Mouse (Mus musculus): ENCODE results near the gene Kdm4c. TPM values are rescaled to one million over a fixed set of nuclear protein-coding genes. Genes with fewer than 3 reads are reported as not detected.

Gene Kdm4c
- total and polyA plus RNA-seq, 2 experiments from 2014 or later = 7.6 to 8.1 TPM

- H3K27ac ChIP-seq (ENCODE audit: low read depth) = no peak overlapping the region
- peaks cover 5% of the 10 kb centered on the region; the same call in 1 of the 2 replicates for H3K36me3 ChIP-seq (replicated peaks; ENCODE audit: control insufficient read depth, insufficient read depth, low read length)
- H3K27me3 ChIP-seq (ENCODE audit: control insufficient read depth, insufficient read depth, low read length) = no peaks in the 10 kb centered on the region
- H3K9ac ChIP-seq (replicated peaks; ENCODE audit: low read depth, low read length) = no peak overlapping the region
- H3K4me2 ChIP-seq (ENCODE audit: low read depth, low read length) = no peak overlapping the region
- H3K9me3 ChIP-seq (replicated peaks; ENCODE audit: control insufficient read depth, low read length) = no peaks in the 10 kb centered on the region
- WGBS = 53% methylated on average over 3 of the region's 3 CpGs
- TF ChIP-seq EP300 (IDR thresholded peaks at IDR 0.05; ENCODE audit: low read depth) (no peak), CTCF (IDR thresholded peaks at IDR 0.05; ENCODE audit: low read depth) (no peak)
- ATAC-seq (ENCODE audit: insufficient read depth, low read depth) (no peak), DNase-seq (ENCODE audit: low spot score) (no peak)
- H3K4me3 ChIP-seq (ENCODE audit: low read depth, low read length) = no peak overlapping the region
- no peaks in the 10 kb centered on the region for H3K4me1 ChIP-seq (ENCODE audit: control insufficient read depth, insufficient read depth)
These were observed 37.9 kb downstream of the Kdm4c start for GRCm38 (mm10) chr4:74280170-74280569.

DNA sequence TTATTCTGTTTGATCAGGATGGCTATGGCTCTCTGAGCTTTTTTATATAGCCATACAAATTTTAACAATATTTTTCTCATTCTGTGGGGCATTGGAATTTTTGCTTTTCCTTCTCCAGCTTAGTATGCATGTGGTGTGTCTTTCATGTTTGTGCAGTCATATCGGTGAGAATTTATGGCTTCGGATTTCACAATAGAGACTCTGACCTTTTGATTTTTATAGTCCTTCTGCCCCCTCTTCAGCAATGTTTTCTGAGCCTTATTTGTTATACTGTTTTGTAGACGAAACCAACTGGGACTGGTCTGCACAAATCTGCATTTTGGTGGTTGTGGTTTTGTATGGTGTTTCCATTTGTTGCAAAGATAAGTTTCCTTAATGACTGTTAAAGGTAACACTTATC lies 45.6 kb downstream of the Kdm4c start:
- no peak for DNase-seq (ENCODE audit: low spot score)
- TF ChIP-seq EP300 (IDR thresholded peaks at IDR 0.05; ENCODE audit: low read depth) (no peak), CTCF (IDR thresholded peaks at IDR 0.05; ENCODE audit: low read depth) (no peak)
- no peak overlapping the region for H3K4me2 ChIP-seq (ENCODE audit: low read depth, low read length)
- 88% methylated on average over 3 of the region's 3 CpGs for WGBS
- no peak for ATAC-seq (ENCODE audit: insufficient read depth, low read depth)
- no peaks in the 10 kb centered on the region for H3K9me3 ChIP-seq (replicated peaks; ENCODE audit: control insufficient read depth, low read length)
- no peak overlapping the region for H3K9ac ChIP-seq (replicated peaks; ENCODE audit: low read depth, low read length)
- no peaks in the 10 kb centered on the region for H3K27me3 ChIP-seq (ENCODE audit: control insufficient read depth, insufficient read depth, low read length)
- no peak overlapping the region for H3K27ac ChIP-seq (ENCODE audit: low read depth)
- H3K4me3 ChIP-seq (ENCODE audit: low read depth, low read length) = no peak overlapping the region
- no peaks in the 10 kb centered on the region for H3K36me3 ChIP-seq (replicated peaks; ENCODE audit: control insufficient read depth, insufficient read depth, low read length)
- no peaks in the 10 kb centered on the region for H3K4me1 ChIP-seq (ENCODE audit: control insufficient read depth, insufficient read depth)

DNA sequence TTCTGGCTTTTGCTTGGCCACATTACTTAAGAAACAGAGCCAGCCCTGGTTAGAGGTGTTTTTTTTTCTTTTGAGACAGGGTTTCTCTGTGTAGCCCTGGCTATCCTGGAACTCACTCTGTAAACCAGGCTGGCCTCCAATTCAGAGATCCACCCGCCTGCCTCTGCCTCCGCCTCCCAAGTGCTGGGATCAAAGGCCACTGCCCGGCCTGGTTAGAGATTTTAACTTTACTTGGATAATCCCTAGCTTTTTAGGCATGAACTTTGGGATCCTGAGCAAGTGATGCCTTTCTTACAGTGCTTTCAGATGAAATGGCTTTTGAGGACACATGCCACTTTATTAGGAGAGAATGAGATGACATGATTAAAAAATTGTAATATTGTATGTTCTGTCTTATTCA lies 52.4 kb downstream of the Kdm4c start:
- no peak for DNase-seq (ENCODE audit: low spot score)
- Histone ChIP-seq H3K27me3 (ENCODE audit: control insufficient read depth, insufficient read depth, low read length) (no peaks in the 10 kb centered on the region), H3K4me3 (ENCODE audit: low read depth, low read length) (no peak overlapping the region), H3K9me3 (replicated peaks; ENCODE audit: control insufficient read depth, low read length) (no peaks in the 10 kb centered on the region), H3K27ac (ENCODE audit: low read depth) (no peak overlapping the region), H3K4me1 (ENCODE audit: control insufficient read depth, insufficient read depth) (no peaks in the 10 kb centered on the region), H3K36me3 (replicated peaks; ENCODE audit: control insufficient read depth, insufficient read depth, low read length) (no peaks in the 10 kb centered on the region; the same call in 1 of the 2 replicates), H3K4me2 (ENCODE audit: low read depth, low read length) (no peak overlapping the region), H3K9ac (replicated peaks; ENCODE audit: low read depth, low read length) (no peak overlapping the region)
- WGBS = 79% methylated on average over 3 of the region's 3 CpGs
- TF ChIP-seq CTCF (IDR thresholded peaks at IDR 0.05; ENCODE audit: low read depth) = no peak
- no peak for ATAC-seq (ENCODE audit: insufficient read depth, low read depth)

DNA sequence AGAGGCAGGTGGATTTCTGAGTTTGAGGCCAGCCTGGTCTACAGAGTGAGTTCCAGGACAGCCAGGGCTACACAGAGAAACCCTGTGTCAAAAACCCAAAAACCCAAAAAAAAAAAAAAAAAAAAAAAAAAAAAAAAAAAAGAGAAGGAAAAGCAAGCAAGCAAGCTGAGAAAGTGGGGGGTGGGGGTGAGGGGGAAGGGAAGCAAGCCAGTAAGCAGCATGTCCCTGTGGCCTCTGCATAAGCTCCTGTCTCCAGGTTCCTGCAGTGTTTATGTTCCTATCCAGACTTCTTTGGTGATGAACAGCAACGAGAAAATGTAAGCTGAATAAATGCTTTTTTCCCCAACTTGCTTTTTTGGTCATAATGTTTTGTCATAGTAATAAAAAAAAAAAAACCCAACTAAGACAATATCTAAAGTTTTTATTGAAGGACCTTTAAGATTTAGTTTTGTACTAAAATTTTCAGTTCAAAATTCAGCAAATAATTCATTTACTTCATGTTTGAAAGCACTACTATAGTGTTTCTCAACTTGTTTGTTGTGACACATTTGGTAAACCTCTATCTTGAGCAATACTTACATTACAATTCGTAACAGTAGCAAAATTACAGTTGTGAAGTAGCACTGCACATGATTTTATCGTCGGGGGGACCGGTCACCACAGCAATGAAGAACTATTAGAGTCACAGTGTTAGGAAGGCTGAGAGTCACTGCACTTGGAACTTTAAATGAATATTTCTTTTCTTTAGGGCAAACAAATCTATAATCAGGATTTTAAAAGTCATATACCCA lies 63.2 kb downstream of the Kdm4c start:
- Histone ChIP-seq H3K27ac (ENCODE audit: low read depth) (no peak overlapping the region), H3K9me3 (replicated peaks; ENCODE audit: control insufficient read depth, low read length) (no peaks in the 10 kb centered on the region), H3K4me3 (ENCODE audit: low read depth, low read length) (no peak overlapping the region), H3K9ac (replicated peaks; ENCODE audit: low read depth, low read length) (no peak overlapping the region), H3K4me1 (ENCODE audit: control insufficient read depth, insufficient read depth) (no peaks in the 10 kb centered on the region), H3K4me2 (ENCODE audit: low read depth, low read length) (no peak overlapping the region), H3K27me3 (ENCODE audit: control insufficient read depth, insufficient read depth, low read length) (no peaks in the 10 kb centered on the region), H3K36me3 (replicated peaks; ENCODE audit: control insufficient read depth, insufficient read depth, low read length) (peaks cover 4% of the 10 kb centered on the region; the same call in 1 of the 2 replicates)
- DNase-seq (ENCODE audit: low spot score) (no peak), ATAC-seq (ENCODE audit: insufficient read depth, low read depth) (no peak)
- no peak for TF ChIP-seq CTCF (IDR thresholded peaks at IDR 0.05; ENCODE audit: low read depth)
- TF ChIP-seq EP300 (IDR thresholded peaks at IDR 0.05; ENCODE audit: low read depth) = no peak
- WGBS = 86% methylated on average over 5 of the region's 5 CpGs

DNA sequence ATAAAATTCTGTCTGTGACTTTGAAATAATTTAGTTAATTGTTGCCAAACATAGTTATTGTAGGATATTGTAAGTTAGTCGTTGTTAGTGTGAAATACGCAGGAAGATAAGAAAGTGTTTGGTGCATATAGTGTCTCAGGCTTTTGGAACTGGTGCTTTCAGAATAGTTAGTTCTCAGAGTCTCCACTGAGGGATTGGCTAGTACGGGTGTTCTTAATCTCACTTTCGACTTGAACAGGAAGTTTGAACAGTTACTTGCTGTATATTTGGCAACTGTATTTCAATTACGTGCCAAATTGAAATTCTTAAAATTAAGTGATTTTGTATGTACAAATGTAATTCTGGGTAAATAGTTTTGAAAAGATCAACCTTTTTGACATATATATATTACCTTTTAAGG lies 68.8 kb downstream of the Kdm4c start:
- no peak overlapping the region for H3K4me3 ChIP-seq (ENCODE audit: low read depth, low read length)
- peaks cover 18% of the 10 kb centered on the region; the same call in 1 of the 2 replicates for H3K36me3 ChIP-seq (replicated peaks; ENCODE audit: control insufficient read depth, insufficient read depth, low read length)
- TF ChIP-seq EP300 (IDR thresholded peaks at IDR 0.05; ENCODE audit: low read depth) = no peak
- no peak for TF ChIP-seq CTCF (IDR thresholded peaks at IDR 0.05; ENCODE audit: low read depth)
- no peak for DNase-seq (ENCODE audit: low spot score)
- H3K27me3 ChIP-seq (ENCODE audit: control insufficient read depth, insufficient read depth, low read length) = no peaks in the 10 kb centered on the region
- no peaks in the 10 kb centered on the region for H3K9me3 ChIP-seq (replicated peaks; ENCODE audit: control insufficient read depth, low read length)
- H3K4me2 ChIP-seq (ENCODE audit: low read depth, low read length) = no peak overlapping the region
- no peak overlapping the region for H3K9ac ChIP-seq (replicated peaks; ENCODE audit: low read depth, low read length)
- H3K4me1 ChIP-seq (ENCODE audit: control insufficient read depth, insufficient read depth) = no peaks in the 10 kb centered on the region
- H3K27ac ChIP-seq (ENCODE audit: low read depth) = no peak overlapping the region
- 76% methylated on average over 5 of the region's 5 CpGs for WGBS
- ATAC-seq (ENCODE audit: insufficient read depth, low read depth) = no peak

GRCm38 (mm10) chr4:74312858-74313257 lies 70.6 kb downstream of the Kdm4c start:
- 93% methylated on average over 2 of the region's 2 CpGs for WGBS
- Histone ChIP-seq H3K4me1 (ENCODE audit: control insufficient read depth, insufficient read depth) (no peaks in the 10 kb centered on the region), H3K27ac (ENCODE audit: low read depth) (no peak overlapping the region), H3K9me3 (replicated peaks; ENCODE audit: control insufficient read depth, low read length) (no peaks in the 10 kb centered on the region), H3K4me2 (ENCODE audit: low read depth, low read length) (no peak overlapping the region), H3K4me3 (ENCODE audit: low read depth, low read length) (no peak overlapping the region), H3K27me3 (ENCODE audit: control insufficient read depth, insufficient read depth, low read length) (no peaks in the 10 kb centered on the region), H3K36me3 (replicated peaks; ENCODE audit: control insufficient read depth, insufficient read depth, low read length) (peaks cover 28% of the 10 kb centered on the region; the same call in 1 of the 2 replicates), H3K9ac (replicated peaks; ENCODE audit: low read depth, low read length) (no peak overlapping the region)
- ATAC-seq (ENCODE audit: insufficient read depth, low read depth) (no peak), DNase-seq (ENCODE audit: low spot score) (no peak)
- TF ChIP-seq CTCF (IDR thresholded peaks at IDR 0.05; ENCODE audit: low read depth) (no peak), EP300 (IDR thresholded peaks at IDR 0.05; ENCODE audit: low read depth) (no peak)

All from heart, postnatal 0 days (tissue).